Comparison of ENCODE assay signal across 30 mouse cellular contexts in the genomic region with DNA sequence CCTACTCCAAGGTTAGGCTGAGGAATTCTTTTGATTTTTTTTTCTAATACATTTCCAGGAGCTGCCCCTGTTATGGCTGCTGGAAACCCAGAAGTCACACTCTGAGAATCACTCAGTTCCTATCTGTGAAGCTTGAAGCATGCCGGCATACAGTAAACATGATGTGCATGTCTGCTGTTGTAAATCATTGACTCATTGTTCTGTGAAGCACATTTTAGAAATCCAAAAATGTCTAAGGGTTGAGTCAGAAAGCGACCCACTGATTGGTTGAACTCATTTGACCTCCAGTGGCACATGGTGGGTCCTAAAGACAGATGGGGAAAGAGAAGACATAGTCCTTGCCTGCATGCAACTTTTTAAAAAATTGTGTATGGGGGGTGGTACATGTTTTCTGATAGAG. TPM values are rescaled to one million over a fixed set of nuclear protein-coding genes. Genes with fewer than 3 reads are reported as not detected.
DNase-seq lines count a peak whose midpoint lies in the region; ATAC-seq lines count a peak whose summit lies in the region.
"Had no signal": no experiment of that assay in that cellular context is flagged by ENCODE, and none has a peak within 500 bp of the region (broad histone marks: within the 10 kb centered on the region; RNA-seq: fewer than 3 reads in every experiment).

No protein-coding gene starts in this region.

- DNase-seq in kidney, postnatal 4 days, result no peak
- peak; percentile 32 for DNase-seq in lung, postnatal 10 days
- no peak for DNase-seq in lung, postnatal 36 days
- DNase-seq in Muller cell, postnatal 12 days (ENCODE audit: inconsistent ontology term), result peak; percentile 57
- DNase-seq in adipocyte (ENCODE audit: low spot score), result no peak
- no peak for DNase-seq in left cerebral cortex, postnatal 14 days (ENCODE audit: low spot score in 2 of 2)
- DNase-seq: adrenal gland, postnatal 10 days; cerebellum, adult 9-10 months; embryo, embryonic 11 days; gastrocnemius, postnatal 10 days; kidney, adult 9 months; kidney, postnatal 36 days; lung, postnatal 14 days; right cerebral cortex, adult 18-20 months; right cerebral cortex, postnatal 4 days; thymus, postnatal 4 days had no signal

- 0 out of 2 replicates have a peak overlapping the region, but pooled peaks have one; percentile 27 for H3K27ac ChIP-seq in kidney, embryonic 15.5 days
- H3K27ac ChIP-seq: embryonic facial prominence, embryonic 13.5 days; forebrain, embryonic 13.5 days; heart, embryonic 10.5 days; heart, embryonic 15.5 days; limb, embryonic 12.5 days; liver, embryonic 15.5 days; midbrain, embryonic 12.5 days; neural tube, embryonic 12.5 days had no signal

- WGBS in kidney, embryonic 15.5 days, result 42% methylated on average over 2 of the region's 2 CpGs

- no peak overlapping the region for H3K4me3 ChIP-seq in kidney, embryonic 15.5 days (replicated peaks)
- H3K4me3 ChIP-seq: embryonic facial prominence, embryonic 13.5 days; erythroblast, embryonic 14.5 days; forebrain, embryonic 13.5 days; heart, embryonic 10.5 days; heart, embryonic 15.5 days; limb, embryonic 12.5 days; liver, embryonic 15.5 days; megakaryocyte, embryonic 14.5 days; midbrain, embryonic 12.5 days; myocyte; neural tube, embryonic 12.5 days had no signal

- H3K27me3 ChIP-seq in kidney, embryonic 15.5 days, result no peaks in the 10 kb centered on the region
- H3K27me3 ChIP-seq: heart, embryonic 15.5 days; limb, embryonic 12.5 days had no signal

- no peaks in the 10 kb centered on the region for H3K36me3 ChIP-seq in kidney, embryonic 15.5 days
- H3K36me3 ChIP-seq: embryonic facial prominence, embryonic 13.5 days; heart, embryonic 10.5 days; heart, embryonic 15.5 days; limb, embryonic 12.5 days; liver, embryonic 15.5 days; midbrain, embryonic 12.5 days; neural tube, embryonic 12.5 days had no signal

- no peak overlapping the region for H3K4me2 ChIP-seq in kidney, embryonic 15.5 days
- H3K4me2 ChIP-seq: embryonic facial prominence, embryonic 13.5 days; forebrain, embryonic 13.5 days; heart, embryonic 15.5 days; limb, embryonic 12.5 days; liver, embryonic 15.5 days; midbrain, embryonic 12.5 days; neural tube, embryonic 12.5 days had no signal

- peaks cover 72% of the 10 kb centered on the region for H3K4me1 ChIP-seq in kidney, embryonic 15.5 days

- no peak for ATAC-seq in kidney, embryonic 15.5 days (replicated peaks; ENCODE audit: low FRiP score)
- ATAC-seq: forebrain, embryonic 13.5 days; hindbrain, embryonic 16.5 days; intestine, postnatal 0 days had no signal

- H3K9ac ChIP-seq in kidney, embryonic 15.5 days, result no peak overlapping the region
- H3K9ac ChIP-seq: embryonic facial prominence, embryonic 13.5 days; forebrain, embryonic 13.5 days; heart, embryonic 15.5 days; limb, embryonic 12.5 days; liver, embryonic 15.5 days; midbrain, embryonic 12.5 days; neural tube, embryonic 12.5 days had no signal

- H3K9me3 ChIP-seq in kidney, embryonic 15.5 days (replicated peaks), result no peaks in the 10 kb centered on the region
- H3K9me3 ChIP-seq: embryonic facial prominence, embryonic 13.5 days; forebrain, embryonic 13.5 days; heart, embryonic 10.5 days; heart, embryonic 15.5 days; limb, embryonic 12.5 days; liver, embryonic 15.5 days; megakaryocyte, embryonic 14.5 days; midbrain, embryonic 12.5 days; neural tube, embryonic 12.5 days had no signal

- intact Hi-C loops in left cerebral cortex, postnatal 14 days (cut with DNase I), result no loop called here

RNA-seq across cellular contexts. Expression of a gene that starts 33.4 kb away (rescaled TPM):
- 66.0 and 68.4 TPM in 2 replicates for polyA plus RNA-seq in kidney, embryonic 15.5 days (2015; fragmentation: Nextera tagmentation; extraction: Ambion mirVana)
- 10 to 100 TPM; 19.0 to 20.1 TPM for total RNA-seq in left cerebral cortex, postnatal 14 days (2021)

Comparison
In these comparisons a context has a peak if more than half of its experiments do, and no peak if none do; other contexts are left out.
1. DNase-seq: peak in lung, postnatal 10 days (single experiment) and Muller cell, postnatal 12 days (single experiment); none in kidney, postnatal 4 days (0 of 2), lung, postnatal 36 days (single experiment), adipocyte (single experiment) and left cerebral cortex, postnatal 14 days (0 of 2).